Mouse (Mus musculus): Measurements from ENCODE around the gene Gucy2g.
"Not testable (repeated sequence)": the region's sequence is repeated elsewhere in the genome, so short reads cannot be mapped to it uniquely, and the experiment has no call there.

Gene Gucy2g

GRCm38 (mm10) chr19:55207205-55207604, 33.8 kb downstream of the Gucy2g start:
- no peak for DNase-seq (ENCODE audit: low read depth, low spot score)

GRCm38 (mm10) chr19:55206482-55207138, 34.4 kb downstream of the Gucy2g start:
- no peak for DNase-seq (ENCODE audit: low read depth, low spot score)

- DNase-seq (ENCODE audit: low read depth, low spot score) = no peak
Observed at GRCm38 (mm10) chr19:55198303-55198702, 42.7 kb downstream of the Gucy2g start.

- no peak for DNase-seq (ENCODE audit: low read depth, low spot score)
Observed at GRCm38 (mm10) chr19:55195574-55195973, 45.5 kb downstream of the Gucy2g start.

GRCm38 (mm10) chr19:55194520-55195170, 46.4 kb downstream of the Gucy2g start:
- DNase-seq (ENCODE audit: low read depth, low spot score) = no peak

- DNase-seq (ENCODE audit: low read depth, low spot score) = no peak
Observed at GRCm38 (mm10) chr19:55193717-55194394, 47.2 kb downstream of the Gucy2g start.

GRCm38 (mm10) chr19:55192254-55192945, 48.6 kb downstream of the Gucy2g start:
- DNase-seq (ENCODE audit: low read depth, low spot score) = no peak

- DNase-seq (ENCODE audit: low read depth, low spot score) = no peak
Observed at GRCm38 (mm10) chr19:55191596-55191995, 49.4 kb downstream of the Gucy2g start.

GRCm38 (mm10) chr19:55190065-55190464, 51.0 kb downstream of the Gucy2g start:
- DNase-seq (ENCODE audit: low read depth, low spot score) = no peak

GRCm38 (mm10) chr19:55185651-55186050, 55.4 kb downstream of the Gucy2g start:
- no peak for DNase-seq (ENCODE audit: low read depth, low spot score)

- DNase-seq (ENCODE audit: low read depth, low spot score) = no peak
Observed at GRCm38 (mm10) chr19:55185074-55185473, 56.0 kb downstream of the Gucy2g start.

- no peak for DNase-seq (ENCODE audit: low read depth, low spot score)
Observed at GRCm38 (mm10) chr19:55184442-55184841, 56.6 kb downstream of the Gucy2g start.

GRCm38 (mm10) chr19:55180433-55180832, 60.6 kb downstream of the Gucy2g start, which contains the start of gene Tectb:
Tectb (plus strand) TSS chr19:55180733.
- no peak for DNase-seq (ENCODE audit: low read depth, low spot score)

GRCm38 (mm10) chr19:55177143-55177542, 63.9 kb downstream of the Gucy2g start:
- DNase-seq (ENCODE audit: low read depth, low spot score) = no peak

GRCm38 (mm10) chr19:55171585-55171984, 69.5 kb downstream of the Gucy2g start:
- no peak for DNase-seq (ENCODE audit: low read depth, low spot score)

GRCm38 (mm10) chr19:55170399-55170798, 70.6 kb downstream of the Gucy2g start:
- no peak for DNase-seq (ENCODE audit: low read depth, low spot score)

- DNase-seq (ENCODE audit: low read depth, low spot score) = not testable (repeated sequence)
Observed at GRCm38 (mm10) chr19:55169236-55169729, 71.8 kb downstream of the Gucy2g start.

GRCm38 (mm10) chr19:55168360-55168759, 72.7 kb downstream of the Gucy2g start:
- no peak for DNase-seq (ENCODE audit: low read depth, low spot score)

- DNase-seq (ENCODE audit: low read depth, low spot score) = no peak
Observed at GRCm38 (mm10) chr19:55167741-55168140, 73.3 kb downstream of the Gucy2g start.

- DNase-seq (ENCODE audit: low read depth, low spot score) = no peak
Observed at GRCm38 (mm10) chr19:55166741-55167140, 74.3 kb downstream of the Gucy2g start.

GRCm38 (mm10) chr19:55165954-55166353, 75.1 kb downstream of the Gucy2g start:
- DNase-seq (ENCODE audit: low read depth, low spot score) = no peak
